Mouse (Mus musculus): ENCODE measurements at regions not wholly inside any gene's neighbourhood (a gene's known extent, or its start where the extent isn't known, plus 50 kb on each side); places are given as distances from the start of the nearest gene placed in this dataset.

DNA sequence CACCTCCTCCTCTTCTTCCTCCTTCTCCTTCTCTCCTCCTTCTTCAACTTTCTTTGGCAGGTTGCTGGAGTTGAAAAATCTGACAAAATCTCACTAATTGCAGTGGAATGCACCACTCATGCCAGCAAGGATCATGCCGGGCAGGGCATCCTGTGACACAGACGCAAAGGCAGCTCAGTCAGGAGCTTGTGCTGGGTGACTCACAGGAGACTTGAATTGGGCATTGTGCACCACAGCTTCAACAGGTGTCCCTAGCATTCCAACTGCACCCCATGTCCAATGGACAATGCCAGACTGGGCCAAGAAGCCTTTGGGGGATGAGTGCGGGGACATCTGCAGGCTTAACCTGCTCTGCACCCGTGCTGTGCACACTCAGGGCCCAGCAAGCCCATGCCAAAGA lies 104.2 kb upstream of the Runx1 start:
- intact Hi-C loops (cut with DNase I; ENCODE audit: low total_unique reads) = no loop called here
- peak; percentile 20 for DNase-seq

DNA sequence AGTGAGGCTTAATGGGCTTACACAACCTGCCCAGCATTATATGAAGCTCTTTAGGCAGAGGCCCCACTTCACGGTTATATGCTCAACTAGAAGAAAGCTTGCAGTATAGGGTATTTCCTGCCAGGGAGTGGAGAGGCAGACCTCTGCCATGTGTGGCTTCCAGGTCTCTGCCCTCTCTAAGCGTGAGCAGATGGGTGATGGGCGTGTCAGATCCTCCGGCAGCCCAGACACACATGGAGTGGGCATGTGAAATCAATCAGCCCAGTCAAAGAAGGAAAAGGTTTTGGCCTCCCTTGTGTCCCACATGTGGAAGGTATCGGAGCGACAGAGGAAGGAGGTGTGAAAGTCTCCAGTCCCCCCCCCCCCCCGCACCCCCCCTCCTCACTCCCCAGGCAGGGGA lies 102.3 kb upstream of the Runx1 start:
- no peak for DNase-seq
- intact Hi-C loops (cut with DNase I; ENCODE audit: low total_unique reads) = no loop called here

DNA sequence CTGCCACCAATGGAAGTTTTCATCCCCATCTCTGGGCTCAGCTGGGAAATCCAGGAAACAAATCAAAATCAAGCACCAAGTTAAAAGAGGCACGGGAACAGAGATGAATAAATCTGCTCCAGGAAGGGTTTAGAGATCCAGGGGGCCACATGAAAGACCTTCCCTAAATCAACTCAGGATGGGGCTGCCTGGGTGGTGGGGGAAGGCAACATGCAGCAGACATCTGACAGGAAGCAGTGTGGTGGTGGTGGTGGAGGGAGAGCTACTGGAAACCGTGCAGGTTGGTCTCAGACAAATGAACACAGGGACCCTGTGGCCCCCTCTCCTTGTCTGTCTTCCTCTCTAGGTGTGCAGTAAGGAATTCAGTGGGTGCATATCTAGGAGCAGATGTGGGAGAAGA lies 101.7 kb upstream of the Runx1 start:
- intact Hi-C loops (cut with DNase I; ENCODE audit: low total_unique reads) = no loop called here
- no peak for DNase-seq

DNA sequence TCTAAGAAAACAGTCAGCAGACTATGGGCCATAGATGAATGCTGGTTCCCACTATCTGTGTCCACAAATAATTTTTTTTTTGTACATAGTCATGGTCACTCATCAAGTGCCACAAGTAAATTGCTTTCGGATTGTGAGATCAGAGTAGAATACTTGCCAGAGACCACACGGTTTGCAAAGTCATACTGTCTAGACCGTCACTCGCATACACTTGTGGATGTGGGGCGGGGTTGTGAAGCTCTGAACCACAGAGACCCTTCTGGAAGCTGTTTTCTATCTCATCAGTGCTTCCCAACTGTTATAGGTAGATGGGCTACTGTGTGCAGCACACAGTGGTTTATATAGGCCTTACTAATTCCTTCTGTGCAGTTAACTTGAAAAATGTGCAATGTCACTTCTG lies 100.9 kb upstream of the Runx1 start:
- DNase-seq = no peak
- intact Hi-C loops (cut with DNase I; ENCODE audit: low total_unique reads) = no loop called here

DNA sequence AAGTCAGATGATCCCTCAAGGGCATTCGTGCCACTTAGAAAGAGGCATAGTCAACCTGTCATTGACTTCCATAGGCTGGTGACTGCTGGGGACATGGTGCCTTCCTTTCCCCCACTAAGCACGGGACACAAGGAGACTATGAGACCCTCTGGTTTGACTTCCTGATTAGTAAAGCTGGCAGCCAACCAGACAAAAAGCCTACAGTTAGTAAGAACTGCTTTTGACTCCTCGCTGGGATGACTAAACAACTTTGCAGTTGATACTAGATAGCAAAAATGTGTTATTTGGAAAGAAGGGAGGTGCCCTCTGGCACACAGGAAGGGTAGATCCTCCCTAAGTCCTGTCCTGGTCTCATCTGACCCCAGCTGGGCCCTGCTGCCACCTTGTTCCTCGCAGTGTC lies 95.0 kb upstream of the Runx1 start:
- DNase-seq = no peak
- intact Hi-C loops (cut with DNase I; ENCODE audit: low total_unique reads) = no loop called here

DNA sequence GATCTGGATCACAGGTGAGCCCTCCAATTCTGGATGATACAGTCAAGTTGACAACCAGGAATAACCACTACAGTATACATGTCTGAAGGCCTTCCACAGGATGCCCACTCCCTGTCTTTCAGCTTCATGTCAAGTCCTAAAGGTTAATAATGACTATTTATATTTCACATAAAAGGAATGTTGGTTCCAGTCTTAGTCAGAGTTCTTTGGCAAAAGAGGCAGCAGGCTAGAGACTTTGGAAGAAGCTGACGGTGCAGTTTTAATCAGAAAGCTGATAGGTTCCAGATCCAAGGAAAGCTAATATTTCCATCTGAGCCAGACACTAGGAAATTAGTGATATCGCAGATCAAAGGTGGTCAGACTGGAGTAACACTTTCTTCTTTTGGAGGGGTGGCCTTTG lies 91.4 kb upstream of the Runx1 start:
- no peak for DNase-seq
- intact Hi-C loops (cut with DNase I; ENCODE audit: low total_unique reads) = no loop called here

DNA sequence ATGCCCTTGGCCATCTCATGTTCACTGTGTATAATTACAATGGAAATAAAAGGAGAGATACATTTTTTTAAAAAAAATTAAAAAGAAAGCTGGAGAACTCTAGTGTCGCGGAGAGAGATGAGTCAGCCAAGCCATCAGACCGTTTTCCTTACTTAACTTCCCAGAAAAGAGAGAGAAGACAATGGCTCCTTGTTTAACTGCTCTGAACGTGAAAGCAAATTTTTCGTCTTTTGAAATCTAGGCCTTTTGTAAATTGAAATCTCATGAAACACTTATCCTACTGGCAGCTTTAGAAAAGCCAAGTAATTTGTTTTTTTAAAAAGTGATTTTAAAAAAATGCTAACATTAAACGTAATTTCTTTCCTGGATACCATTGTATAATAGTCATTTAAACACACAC lies 89.7 kb upstream of the Runx1 start:
- intact Hi-C loops (cut with DNase I; ENCODE audit: low total_unique reads) = no loop called here
- no peak for DNase-seq

DNA sequence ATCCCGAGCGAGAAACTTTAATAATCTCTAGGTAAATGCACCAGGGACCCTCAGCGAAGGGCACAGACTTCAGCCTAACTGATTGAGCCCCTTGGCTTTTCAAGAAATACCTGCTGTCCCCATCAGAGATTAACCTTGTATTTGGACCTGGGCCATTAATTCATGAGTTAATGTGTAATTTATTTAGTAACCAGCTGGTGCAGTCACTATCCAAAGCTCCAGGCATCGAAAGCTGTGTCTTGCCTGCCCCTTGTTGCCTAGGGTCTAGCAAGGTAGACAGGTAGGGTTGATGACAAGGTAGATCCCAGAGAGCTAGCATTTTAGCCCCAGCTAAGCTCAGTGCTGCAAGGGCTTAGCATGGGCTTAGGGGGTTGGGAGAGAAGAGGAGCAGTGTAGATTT lies 80.9 kb upstream of the Runx1 start:
- intact Hi-C loops (cut with DNase I; ENCODE audit: low total_unique reads) = no loop called here
- DNase-seq = no peak

DNA sequence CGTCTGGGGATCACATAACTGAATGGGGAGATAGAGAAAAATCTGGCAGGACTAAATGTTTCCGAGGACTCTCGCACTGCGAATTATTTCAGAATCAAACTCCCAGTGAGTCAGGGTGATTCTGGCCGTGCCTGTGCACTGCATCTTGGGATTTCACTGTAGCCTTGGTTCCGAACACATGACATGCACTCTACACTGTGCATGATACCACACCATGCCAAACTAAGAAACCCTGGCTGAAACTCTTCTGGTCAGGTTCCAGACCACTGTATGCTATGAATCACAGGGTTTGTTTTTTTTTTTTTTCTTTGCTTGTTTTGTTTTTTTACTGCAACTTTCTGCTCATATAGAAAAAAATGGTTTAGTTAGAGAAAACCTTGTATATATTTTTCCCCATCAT lies 79.7 kb upstream of the Runx1 start:
- no peak for DNase-seq
- intact Hi-C loops (cut with DNase I; ENCODE audit: low total_unique reads) = no loop called here

- no peak for DNase-seq
- intact Hi-C loops (cut with DNase I; ENCODE audit: low total_unique reads) = no loop called here
These were observed 78.0 kb upstream of the Runx1 start for GRCm38 (mm10) chr16:92903892-92904473.

- DNase-seq = no peak
- intact Hi-C loops (cut with DNase I; ENCODE audit: low total_unique reads) = no loop called here
These were observed 77.5 kb upstream of the Runx1 start for GRCm38 (mm10) chr16:92903486-92903885.

DNA sequence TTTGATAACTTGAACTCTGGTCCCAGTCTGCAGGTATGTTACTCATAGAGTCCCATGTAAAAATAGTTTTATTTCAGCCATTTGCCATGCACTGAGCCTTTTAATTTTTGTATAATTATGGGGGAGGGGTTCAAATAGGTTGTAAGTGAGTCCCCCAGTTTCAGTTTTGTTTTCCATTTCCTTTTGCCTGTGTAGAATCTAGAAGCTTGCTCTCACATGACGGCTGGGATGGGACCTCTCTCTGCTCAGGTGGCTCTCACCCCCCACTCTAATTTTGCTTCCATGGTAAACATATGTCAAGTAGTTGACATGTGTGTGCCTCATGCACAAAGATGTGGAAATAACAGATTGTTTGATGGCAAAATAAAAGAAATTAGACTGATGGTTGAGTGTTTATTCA lies 73.8 kb upstream of the Runx1 start:
- DNase-seq = no peak
- intact Hi-C loops (cut with DNase I; ENCODE audit: low total_unique reads) = no loop called here

GRCm38 (mm10) chr16:92891741-92892140 lies 65.8 kb upstream of the Runx1 start:
- DNase-seq = no peak
- intact Hi-C loops (cut with DNase I; ENCODE audit: low total_unique reads) = no loop called here

GRCm38 (mm10) chr16:92890713-92891112 lies 64.8 kb upstream of the Runx1 start:
- no peak for DNase-seq

GRCm38 (mm10) chr16:92889537-92889936 lies 63.6 kb upstream of the Runx1 start:
- intact Hi-C loops (cut with DNase I; ENCODE audit: low total_unique reads) = no loop called here
- no peak for DNase-seq

More at GRCm38 (mm10) chr16:92890713-92891112, 64.8 kb upstream of the Runx1 start:
- intact Hi-C loops (cut with DNase I; ENCODE audit: low total_unique reads) = no loop called here

DNA sequence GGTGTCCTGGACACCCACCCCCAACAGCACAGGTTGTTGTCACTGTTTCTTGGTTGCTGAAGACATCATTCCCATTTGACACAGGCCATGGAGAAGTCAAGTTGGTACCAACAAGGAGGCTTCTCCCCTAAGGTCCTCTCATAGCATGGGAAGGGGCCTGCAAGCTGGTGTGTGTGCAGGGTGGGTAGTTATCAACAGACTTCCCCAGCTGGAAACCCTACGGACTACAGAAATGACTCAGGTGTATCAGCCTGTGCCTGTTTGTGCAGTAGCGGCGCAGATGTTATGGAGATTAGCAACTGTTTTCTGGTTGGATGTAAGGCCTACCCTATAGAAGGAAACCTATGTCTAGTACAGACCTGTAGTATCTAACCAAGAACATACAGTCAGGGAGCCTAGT lies 60.3 kb upstream of the Runx1 start:
- intact Hi-C loops (cut with DNase I; ENCODE audit: low total_unique reads) = no loop called here

DNA sequence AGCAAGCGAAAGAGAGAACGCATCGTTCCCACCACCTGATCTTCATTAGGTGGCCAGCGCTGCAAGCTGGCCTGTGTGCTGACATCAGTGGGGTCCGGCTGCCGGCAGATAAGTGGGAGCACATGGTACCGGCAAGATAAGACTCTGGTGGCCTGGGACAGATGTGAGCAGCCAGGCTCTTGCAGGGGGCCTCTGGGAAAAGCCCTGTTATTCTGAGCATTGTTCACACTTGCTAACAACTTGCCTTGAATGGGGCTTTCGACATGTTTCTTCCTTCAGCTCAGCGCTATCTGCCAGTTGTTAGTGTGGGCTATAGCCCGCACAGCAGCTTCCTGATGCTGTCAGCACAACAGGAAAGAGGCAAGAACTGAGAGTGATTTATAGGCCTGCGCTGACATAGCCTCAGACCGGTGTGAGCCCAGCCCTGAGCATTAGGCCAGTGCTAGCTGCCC lies 57.9 kb upstream of the Runx1 start:
- intact Hi-C loops (cut with DNase I; ENCODE audit: low total_unique reads) = no loop called here
- no peak for DNase-seq

More for the DNA sequence above, 60.3 kb upstream of the Runx1 start:
- DNase-seq = no peak

DNA sequence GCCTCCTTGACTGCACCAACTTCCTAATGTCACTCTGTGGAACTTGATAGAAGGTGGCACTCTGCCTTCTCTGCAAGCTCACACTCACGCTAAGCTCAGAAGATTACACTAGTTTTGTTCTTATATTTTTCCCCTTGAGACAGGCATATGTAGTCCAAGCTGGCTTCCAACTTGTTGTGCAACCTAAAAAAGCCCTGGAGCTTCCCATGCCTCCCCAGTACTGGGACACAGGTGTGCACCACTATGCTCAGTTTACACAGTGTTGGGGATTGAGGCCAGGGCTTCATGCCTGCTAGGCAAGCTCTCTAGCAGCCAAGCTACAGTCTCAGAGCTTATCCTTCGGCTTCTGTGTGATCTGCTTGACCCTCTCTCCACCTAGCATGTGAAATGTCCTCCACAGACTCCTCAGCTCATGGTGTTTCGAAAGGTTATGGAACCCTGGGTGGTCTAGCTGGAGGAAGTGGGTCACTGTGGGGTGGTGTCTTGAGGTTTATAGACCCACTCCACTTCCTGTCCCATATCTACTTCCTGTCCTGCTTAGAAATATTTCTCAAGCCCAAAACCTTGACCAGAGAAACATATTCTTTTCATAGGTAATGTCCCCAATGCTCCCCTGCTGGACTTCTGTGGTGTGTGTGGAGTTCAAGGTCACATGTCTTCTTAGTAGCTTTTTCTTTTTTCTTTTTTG lies 54.6 kb upstream of the Runx1 start:
- intact Hi-C loops (cut with DNase I; ENCODE audit: low total_unique reads) = no loop called here
- no peak for DNase-seq

- intact Hi-C loops (cut with DNase I; ENCODE audit: low total_unique reads) = no loop called here
- DNase-seq = no peak
These were observed 52.1 kb upstream of the Runx1 start for GRCm38 (mm10) chr16:92878081-92878480.

Measured in gastrocnemius, postnatal 14 days (tissue).